Mouse (Mus musculus): ENCODE measurements around the gene Pomgnt1.

GRCm38 (mm10) chr4:116142269-116142668, 18.6 kb downstream of the Pomgnt1 start:
- TF ChIP-seq CTCF (IDR thresholded peaks at IDR 0.05; ENCODE audit: low read depth, low read length) (no peak), POLR2A (IDR thresholded peaks at IDR 0.05; ENCODE audit: insufficient read depth, low read length) (no peak), EP300 (IDR thresholded peaks at IDR 0.05; ENCODE audit: insufficient read depth, low read depth, low read length) (no peak)
